Mouse (Mus musculus): ENCODE measurements around the gene Smarca5.

The Smarca5 gene

GRCm38 (mm10) chr8:80661055-80661454, 78.2 kb downstream of the Smarca5 start:
- DNase-seq, result no peak

- DNase-seq, result no peak
Observed at GRCm38 (mm10) chr8:80657639-80658038, 81.7 kb downstream of the Smarca5 start.
